Mouse (Mus musculus) c-Kit-positive CD71-positive TER-119-negative erythroid progenitor cells, embryonic 14.5 days (primary cell): ENCODE measurements at regions not wholly inside any gene's neighbourhood (a gene's known extent, or its start where the extent isn't known, plus 50 kb on each side); places are given as distances from the start of the nearest gene placed in this dataset.

Experiments
- DNase-seq: peaks from one replicate; pipeline ENCODE4 v3.0.0-alpha.2; 2013; ENCODE audit warnings: low read depth

DNA sequence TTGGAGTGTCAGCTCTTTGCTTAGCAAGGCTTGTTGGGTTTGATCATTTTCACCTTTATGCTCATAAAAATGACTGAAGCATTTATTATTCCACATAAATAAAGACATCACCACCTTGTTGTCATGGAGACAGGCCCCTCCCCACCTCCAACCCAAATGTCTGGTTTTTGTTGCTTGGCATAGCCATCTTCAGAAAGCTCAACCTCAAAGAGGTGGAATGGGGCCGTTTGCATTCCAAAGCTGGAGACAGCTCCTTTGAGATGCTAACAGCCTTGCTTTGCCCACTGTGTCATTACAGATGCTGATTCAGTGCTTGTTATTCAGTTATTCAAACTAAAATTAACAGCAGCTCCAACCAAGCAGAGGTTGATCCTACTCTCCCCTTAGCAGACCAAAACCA is 51.9 kb upstream of the Lgalsl start:
- DNase-seq: no peak

DNA sequence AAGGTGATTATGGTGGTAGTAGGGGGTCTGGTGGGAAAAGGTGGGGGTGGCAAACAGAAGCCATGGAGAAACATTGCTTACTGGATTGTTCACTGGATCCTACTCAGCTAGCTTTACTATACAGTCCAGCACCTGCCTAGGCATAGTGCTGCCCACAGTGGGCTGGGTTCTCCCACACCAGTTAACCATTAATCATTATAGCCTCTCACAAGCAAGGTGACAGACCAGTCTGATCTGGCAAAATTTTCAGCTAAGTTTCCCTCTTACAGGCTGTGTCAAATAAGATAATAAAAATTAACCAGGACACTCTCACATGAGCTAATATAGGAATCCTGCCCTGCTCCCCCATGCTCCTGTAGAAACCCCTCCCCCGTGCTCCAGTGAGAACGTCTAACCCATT is 53.1 kb upstream of the Lgalsl start:
- no peak for DNase-seq

DNA sequence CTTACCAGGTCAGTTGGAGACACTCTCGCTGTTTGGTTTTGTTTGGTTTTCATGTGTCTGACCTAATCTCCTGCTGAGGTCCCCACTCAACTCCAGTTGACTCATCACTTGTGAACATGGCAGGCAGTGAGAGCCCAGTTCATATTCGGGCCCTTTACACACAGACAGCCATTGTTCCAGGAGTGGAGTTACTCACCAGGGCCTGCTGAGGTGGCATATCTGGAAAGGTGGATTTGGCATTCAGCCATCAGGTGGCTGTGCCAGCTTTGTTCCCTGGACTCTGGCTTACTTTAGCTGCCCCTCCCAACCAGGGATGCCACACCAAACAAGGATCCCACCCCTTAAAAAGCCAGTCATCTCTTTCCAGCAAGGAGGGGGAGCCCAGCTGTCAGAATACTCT is 56.2 kb upstream of the Lgalsl start:
- DNase-seq: no peak

DNA sequence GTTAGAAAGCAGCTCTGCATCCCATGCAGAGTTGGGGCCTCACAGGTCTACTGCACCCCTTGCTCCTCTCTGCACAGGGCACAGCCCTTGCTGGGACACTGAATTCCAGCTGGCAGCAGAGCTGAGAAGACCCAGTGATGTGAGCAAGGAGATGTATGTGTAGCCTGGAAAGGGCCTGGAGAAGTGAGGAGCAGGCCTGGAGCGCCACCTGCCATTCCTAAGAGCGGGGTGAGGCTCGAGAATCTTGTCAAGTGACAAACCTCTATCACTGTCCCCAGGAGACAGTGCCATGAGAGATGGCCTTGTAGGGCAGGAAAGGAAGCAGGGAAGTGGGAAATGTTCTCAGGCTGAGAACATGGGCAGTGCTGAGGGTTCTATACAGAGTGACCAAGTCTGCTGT is 59.6 kb upstream of the Lgalsl start:
- no peak for DNase-seq

DNA sequence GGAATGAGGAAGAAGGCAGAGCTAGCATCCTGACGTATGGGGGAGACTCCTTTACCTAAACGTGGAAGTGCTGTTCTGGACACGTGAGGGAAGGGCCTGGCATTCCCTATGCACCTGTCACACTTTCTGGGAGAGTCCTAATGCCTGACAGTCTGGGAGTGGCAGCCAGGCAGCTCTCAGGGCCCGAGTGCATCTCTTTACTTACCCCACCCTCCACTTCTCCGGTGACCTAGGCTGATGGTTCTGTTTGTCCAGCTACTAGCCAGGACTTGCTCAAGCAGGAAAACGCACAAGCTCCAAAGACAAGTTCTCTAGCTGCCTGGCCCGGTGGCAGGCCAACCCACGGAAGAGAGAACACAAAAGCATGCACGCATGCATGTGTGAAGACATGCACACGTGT is 60.9 kb upstream of the Lgalsl start:
- no peak for DNase-seq

DNA sequence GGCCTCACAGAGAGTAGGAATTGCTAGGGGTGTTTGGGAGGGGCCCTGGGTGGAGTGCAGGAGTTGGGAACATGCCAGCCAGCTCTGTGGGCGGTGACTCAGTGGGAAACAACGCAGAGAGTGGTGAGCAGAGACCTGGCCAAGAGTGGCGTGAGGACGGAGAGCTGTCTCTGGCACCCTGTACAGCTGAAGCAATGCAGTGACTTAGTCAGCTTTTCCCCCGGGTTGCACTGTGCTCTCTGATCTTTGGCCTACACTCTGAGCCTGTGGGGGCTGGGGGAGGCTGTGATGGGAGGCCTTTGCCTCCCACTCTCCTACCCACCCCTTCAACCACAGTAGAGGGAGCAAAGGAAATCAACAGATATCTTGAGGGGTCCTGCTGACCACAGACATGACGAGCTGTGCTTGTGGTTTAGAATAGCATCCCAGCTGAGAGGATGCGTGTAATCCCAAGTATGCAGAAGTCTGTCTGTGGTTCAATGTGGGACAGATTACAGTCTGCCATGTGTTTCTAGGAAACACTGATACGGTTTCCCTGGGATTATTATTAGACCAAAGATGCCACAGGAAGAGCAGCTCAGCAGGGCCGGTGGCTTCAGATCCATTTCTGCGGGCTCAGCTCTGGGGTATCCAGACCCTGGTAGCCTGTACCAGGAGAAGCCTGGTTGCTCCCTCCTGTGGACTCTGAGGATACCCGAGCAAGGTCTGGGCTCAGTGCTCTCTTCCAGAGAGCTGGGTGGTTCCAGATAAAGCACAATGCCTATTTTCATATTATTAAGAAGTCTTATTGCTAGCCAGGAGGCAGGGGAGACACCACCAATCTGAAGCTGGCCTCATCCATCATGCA is 65.6 kb upstream of the Lgalsl start:
- DNase-seq: no peak

DNA sequence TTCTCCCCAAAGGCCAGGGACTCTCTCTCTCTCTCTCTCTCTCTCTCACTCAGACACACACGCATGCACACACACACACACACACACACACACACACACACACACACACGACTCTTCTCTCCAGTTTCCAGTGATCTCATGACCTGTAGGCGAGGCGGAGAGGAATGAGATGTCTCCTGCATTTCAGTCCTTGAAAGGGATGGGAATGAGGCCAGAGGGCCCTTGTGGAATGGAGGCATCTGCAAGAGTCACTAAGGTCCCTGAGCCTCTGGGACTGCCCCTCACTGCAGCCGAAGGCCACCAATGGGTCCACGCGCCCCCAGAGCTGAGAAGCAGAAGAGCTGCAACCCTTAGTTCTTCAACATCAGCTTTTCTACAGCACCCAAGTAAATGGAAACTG is 66.6 kb upstream of the Lgalsl start:
- no peak for DNase-seq

DNA sequence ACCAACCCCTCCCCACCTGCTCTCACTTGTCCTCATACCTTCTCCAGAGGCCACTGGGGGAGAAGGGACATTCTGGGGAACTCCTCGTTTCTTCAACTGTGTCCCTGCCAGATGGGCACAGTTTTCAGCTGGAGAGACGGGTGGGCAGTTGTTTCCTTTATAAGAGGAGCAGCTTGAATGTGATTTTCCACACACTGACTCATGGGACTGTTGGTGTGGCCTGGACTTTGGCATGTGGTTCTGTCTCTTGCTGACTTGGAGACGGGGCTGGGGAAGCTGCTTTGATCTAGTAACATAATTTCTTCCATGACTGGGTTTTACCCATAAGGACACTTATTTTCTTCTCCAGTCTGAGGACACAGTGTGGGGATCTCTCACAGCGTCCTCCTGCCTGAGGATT is 67.7 kb upstream of the Lgalsl start:
- no peak for DNase-seq

DNA sequence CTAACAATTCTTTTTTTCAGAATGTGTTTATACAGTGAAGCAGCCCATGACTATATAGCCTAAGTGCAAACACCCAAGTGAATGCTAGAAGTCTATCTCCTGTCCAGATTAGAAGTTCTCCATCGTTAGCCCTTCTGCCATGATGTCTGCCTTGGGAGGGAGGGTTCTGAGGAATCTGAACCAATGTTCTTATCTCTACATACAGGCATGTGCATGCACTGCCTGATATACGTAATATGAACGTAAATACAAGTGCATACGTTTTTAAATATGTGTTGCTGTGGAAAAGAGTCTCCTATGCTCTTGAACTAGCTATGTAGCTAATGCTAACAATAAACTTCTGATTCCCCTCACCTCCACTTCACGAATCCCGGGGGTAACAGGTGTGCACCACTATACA is 68.9 kb upstream of the Lgalsl start:
- DNase-seq: no peak

DNA sequence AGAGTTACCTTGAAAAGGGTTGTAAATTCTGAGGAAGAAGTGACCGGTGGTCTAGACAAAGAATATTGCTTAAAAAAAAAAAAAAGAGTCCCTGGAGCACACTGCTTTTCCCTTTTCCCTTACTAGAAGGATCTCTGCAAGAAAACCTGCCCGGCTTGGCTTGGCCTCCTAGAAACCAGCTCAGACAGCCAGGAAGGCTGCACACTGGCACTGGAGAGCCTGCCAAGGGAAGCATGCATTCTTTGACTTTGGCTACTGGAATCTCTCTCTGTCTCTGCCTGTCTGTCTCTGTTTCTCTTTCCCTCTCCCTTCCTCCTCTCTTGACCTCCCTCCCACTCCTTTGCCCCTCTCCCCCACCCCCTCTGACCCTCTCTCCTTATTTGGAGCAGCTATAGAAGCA is 71.1 kb upstream of the Lgalsl start:
- no peak for DNase-seq

DNA sequence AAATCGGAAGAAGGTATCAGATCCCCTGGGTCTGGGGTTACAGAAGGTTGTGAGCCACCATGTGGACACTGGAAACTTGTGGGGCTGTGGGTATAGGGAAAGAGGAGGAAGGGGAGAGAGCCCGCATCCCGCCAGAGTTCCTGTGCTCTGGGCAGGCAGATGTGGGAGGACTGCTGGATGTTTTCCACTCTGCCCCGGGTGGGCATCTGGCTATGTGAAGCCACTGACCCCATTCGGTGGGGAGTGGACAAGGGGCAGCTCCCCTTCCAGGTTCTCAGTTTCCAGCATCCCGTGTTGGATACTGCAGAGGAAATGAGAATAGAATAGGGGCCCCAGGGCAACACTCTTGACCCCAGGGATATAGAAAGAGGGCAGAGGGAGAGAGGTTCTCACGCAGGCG is 72.1 kb upstream of the Lgalsl start:
- no peak for DNase-seq

DNA sequence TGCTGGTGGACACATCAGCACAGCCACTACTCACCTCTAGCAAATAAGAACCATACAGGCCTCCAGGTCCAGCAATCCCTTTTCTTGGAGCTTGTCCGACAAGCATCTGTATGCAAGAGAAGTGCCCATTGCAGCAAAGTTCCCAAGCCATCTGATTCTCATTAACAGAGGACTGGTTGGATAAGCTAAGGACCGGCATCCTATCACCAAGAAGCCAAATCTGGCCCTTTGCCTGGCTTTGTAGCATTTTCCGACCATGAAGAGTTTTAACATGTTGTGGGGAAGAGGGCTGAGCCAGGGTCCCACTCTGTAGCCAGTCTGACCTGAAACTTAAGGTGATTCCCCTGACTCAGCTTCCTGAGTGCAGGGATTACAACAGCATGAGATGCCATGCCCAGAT is 77.1 kb upstream of the Lgalsl start:
- DNase-seq: no peak

DNA sequence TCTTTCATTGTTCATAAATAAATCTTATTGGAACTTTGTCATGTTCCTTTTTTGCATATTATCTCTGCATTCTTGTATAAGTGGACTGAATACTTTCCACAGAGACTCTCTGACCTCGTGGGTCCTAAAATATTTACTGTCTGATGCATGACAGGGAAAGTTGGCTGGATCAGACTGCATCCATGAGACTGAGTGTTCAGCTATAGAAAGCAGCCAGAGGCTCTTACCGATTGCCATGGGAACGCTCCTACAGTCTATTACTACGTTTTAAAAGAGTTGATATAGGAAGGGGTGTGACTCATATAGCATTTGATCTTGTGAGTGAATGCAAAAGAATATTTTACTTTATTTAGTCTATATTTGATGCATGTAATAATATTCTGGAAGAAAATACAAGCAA is 77.6 kb upstream of the Lgalsl start:
- DNase-seq: no peak

DNA sequence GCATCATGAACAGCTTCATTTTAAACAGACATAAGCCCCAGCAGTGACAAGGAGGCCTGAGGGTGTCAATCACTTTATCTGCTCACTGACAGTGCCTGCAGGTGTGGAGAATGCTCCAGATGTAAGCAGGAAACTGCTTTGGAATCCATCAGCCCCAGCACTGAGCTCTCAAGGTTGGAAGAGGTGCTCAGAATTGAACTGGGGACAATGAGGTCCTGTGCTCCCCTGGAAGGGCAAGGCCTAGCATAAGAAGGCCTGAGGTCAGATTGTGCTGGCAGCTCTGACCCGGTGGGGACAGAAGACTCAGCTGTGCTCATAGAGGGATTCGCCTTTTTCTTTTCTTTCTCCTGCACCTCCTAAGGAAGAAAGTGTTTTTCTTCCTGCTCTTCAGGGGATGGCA is 82.2 kb upstream of the Lgalsl start:
- DNase-seq: no peak

DNA sequence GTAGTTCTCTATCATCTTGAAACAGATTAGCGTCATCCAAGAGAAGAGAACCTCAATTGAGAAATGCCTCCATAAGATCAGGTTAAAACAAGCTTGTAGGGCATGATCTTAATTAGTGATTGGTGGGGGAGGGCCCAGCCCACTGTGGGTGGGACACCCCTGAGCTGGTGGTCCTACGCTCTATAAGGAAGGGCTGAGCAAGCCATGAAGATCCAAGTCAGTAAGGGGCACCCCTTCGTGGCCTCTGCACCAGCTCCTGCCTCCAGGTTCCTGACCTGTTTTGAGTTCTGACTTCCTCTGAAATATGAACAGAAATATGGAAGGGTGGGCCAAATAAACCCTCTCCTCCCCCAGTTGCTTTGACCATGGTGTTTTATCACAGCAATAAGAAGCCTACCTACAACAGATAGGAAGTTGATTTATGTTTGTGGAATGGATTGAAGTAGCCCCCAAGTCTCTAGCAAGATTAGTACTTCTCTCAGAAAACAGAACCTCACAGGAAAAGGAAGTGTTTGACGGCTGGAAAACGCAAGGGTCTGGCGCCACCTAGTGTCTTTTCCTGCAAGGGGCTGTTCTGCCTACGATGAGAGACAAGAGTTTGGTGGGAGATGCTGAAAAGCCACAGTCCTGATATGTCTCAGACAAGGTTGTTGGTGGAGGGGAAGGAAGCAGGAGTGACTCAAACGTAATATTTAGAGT is 82.9 kb upstream of the Lgalsl start:
- peak; percentile 80 for DNase-seq

DNA sequence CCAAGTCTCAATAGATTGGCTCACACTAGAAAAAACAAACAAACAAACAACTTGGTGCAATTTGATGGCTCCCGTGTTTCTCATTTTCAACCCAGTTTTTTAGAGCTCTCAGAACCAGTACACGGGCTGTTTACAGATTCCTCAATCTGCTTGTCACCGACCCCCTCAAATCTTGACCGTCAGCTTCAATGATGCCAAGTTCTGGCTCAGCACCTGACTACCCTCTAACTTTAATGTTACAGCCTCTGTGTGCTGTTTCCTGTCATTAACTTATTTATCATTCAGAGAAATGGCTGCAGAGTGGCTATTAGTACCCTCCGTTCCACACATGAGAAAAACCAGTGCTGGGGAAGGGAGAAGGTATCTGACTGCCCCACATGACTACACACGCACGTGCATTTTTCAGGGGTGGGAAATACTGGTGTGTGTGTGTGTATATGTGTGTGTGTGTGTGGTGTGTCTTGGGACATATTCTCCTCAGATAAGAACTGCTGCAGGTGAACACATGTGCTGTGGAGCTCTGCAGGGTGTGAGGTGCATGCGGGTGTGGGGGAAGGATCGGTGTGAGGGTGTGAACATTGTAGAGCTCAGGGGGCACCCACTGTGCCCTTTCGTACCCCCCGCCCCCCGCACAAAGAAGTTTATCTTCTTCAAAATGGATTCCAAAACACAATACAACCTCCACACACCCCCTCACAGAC is 83.6 kb upstream of the Lgalsl start:
- no peak for DNase-seq

DNA sequence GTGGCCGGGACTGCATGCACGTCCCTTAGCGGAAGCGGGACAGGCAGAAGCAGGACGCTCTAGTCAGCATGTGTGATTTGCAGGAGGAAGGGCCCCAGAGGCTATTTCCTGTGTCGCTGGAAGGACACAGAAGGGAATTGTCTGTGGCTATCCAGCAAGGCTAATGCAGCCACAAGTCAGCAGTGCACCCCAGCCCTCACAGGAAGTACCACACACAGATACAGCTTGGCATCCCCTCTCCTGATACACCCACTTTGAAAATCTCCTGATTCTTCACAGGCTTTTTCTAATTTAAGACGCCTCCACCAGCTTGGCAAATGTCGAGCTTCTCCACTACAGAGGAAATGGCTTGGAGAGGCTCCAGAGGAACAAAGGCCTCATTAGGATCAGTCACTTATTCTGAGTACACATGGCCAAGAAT is 84.3 kb upstream of the Lgalsl start:
- DNase-seq: no peak

DNA sequence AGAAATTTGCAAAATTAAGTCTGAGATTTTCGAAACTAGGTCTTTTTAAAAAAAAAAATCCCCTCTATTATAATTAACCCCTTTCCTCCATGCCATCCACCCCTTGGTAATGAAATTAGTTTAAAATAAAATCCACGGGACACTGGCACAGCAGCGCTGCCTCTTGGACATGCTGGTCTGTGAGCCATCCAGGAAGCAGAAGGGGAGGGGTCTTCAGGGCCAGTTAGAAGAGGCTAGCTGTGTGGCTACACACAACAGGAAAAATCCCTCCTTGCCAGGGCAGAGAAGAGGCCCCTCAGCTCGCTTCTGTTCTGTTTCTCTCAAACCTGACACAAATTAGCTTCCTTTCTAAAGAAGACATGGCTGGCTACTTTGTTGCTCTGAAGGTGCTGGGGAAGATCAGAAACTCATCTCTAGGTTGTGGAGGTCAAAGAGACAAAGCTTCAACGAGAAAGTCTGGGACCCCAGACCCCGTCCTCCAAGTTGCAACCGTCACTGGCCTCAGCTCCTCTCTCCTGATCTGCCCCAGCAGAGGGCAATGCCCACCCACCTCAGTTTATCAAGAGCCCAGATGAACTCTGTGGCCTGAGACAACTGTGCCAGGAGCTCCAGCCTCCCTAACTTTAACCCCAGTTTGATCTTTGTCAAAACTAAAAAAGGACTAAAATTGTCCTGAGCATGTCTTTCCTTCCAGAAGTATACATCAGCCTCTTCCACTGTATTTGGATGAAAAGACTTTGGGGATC is 85.0 kb upstream of the Lgalsl start:
- DNase-seq: peak; percentile 33

DNA sequence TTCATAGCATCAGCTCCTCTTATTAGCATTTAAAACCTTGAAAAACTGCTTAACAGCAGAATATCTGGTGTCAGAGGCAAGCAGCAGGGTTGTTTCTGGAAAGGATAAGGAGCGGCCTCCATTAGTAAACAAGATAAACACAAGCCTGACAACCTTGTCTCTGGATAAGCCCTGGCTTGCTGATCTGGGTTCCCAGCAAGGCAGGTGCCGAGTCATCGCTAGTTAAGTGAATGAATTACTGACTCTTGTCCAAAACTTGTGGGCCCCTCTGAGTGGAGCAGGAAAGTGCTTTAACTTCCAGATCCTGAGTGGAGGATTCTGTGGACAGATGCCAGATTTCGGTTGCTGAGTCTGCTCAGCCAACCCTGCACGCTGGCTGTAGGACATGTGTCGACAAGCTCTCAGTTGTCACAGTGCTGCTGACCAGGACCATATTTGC is 85.6 kb upstream of the Lgalsl start:
- DNase-seq: peak; percentile 72

DNA sequence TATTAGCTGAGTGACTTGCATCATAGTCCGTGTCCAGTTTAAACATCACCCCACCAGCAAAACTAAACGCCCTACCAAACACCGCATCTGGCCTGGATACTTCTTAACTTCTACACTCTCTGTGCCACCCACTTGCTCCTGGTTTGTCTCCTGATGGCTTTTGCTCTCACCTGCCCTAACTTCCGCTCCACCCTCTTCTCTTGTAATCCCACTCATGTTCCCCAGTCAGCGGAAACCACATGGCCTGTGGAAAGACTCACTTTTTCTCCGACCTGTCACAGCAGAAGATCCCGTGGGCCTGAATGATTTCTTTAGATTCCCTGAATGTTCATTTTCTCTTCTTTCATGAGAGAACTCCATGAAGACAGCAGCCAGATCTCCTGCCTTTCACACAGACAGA is 86.1 kb upstream of the Lgalsl start:
- DNase-seq: no peak

DNA sequence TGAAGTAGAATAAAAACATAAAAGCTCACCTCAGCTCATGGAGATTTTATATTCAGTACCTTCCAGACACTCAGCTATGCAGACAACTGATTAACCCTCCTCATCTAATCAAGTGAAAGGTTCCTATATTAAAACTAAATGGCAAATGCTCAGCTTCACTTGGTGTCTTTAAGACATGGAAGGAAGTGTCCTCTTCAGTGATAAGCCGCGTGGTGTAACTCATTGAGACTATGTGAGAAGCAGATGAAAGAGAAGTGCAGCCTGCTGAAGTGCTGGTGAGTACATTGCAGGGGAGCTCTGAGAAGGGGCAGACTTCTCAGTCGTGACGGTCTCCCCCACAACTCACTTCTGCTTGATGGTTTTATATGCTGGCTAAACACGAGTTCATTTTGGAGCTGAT is 86.6 kb upstream of the Lgalsl start:
- DNase-seq: peak; percentile 9

DNA sequence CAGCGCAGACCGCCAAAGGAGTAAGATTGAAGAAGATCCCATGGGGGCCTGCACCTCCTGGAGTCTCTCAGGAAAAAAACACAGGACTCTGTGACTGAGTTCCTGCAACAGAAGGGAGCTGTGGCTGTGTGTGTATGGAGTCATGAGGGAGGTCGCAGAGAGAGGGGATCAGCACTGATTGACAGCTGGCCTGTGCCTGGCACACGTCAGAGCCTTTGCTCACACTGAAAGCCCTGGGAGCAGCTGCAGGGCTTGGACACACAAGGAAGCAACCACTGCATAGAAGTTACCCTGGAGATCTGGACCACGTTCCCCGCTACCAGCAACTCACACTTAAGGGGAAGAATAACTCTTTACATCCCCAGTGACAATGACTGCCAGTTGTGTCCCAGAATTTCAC is 92.3 kb upstream of the Lgalsl start:
- no peak for DNase-seq
